Mouse (Mus musculus) urinary bladder, postnatal 25 days (tissue): ENCODE measurements around the gene Rps10.
A peak's percentile ranks its signal among the peaks of the same experiment; 100 is the strongest.
"Not testable (repeated sequence)": the region's sequence is repeated elsewhere in the genome, so short reads cannot be mapped to it uniquely, and the experiment has no call there.

Source experiments
- DNase-seq: peaks from one replicate; pipeline ENCODE4 v3.0.0; 2022; ENCODE audit warnings: low spot score

Rps10 gene

DNA sequence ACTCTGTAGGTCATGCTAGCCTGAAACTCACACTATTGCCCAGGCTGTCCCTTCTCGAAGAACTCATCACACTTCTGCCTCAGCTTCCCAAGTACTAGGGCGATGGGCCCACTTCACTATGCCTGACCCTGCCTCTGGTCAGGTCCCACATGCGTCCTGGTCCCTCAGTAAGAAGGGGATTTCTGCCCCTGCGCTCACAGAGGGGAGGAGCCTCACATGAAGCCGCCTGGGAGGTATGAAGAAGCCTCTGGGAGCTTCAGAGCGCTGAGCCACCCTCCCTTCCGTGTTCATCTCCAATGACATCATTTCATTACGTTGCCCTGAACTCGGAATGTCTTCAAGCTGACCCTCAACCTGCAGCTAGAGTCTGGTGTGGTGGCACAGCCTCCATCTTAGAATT, 7.3 kb upstream of the Rps10 start:
- no peak for DNase-seq

DNA sequence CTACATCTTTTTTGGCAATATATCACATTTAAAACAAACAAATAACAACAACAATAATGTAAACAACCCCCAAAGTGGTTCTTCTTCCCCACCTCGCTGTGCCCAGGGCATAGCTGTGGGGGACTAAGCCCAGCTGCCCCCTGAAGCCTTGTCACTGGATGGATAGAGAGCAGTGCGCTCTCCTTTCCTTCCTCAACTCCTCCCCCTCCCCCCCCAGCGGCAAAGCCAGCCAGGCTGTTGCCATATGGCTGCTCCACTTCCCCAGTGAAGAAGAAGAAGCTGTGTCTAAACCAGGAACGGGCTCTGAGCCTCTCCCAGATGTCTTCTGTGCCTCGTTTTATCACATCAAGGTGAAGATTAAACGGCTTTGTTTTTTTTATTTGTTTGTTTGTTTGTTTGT, 6.6 kb upstream of the Rps10 start:
- no peak for DNase-seq

DNA sequence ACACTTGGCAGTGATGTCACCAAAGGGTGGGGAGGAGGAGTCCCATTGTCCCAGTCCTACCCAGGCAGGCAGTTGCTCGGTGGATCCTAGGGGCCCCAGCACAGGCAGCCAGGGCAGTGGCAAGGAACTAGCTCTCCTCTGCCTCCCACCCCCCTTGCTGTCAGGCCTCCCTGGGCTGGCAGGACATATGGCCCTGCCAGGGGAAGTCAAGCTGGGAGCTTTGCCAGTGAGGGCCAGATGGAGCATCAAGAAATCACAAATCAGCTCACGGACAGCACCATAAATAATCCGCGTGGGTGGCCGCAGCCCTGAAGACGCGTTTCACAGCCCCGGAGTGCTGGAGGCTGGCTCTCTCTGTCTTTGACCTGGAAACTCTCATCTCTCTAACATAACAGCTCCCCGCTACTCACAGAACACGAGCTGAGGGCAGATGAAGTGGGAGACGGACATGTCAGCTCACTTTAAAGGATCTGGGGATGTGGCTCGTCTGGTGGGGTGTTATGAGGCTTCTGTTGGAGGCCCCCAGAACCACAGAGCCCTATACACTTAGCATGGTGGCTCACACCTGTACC, 6.1 kb upstream of the Rps10 start:
- no peak for DNase-seq

- not testable (repeated sequence) for DNase-seq
Measured at GRCm38 (mm10) chr17:27639851-27640250, 3.4 kb upstream of the Rps10 start.

DNA sequence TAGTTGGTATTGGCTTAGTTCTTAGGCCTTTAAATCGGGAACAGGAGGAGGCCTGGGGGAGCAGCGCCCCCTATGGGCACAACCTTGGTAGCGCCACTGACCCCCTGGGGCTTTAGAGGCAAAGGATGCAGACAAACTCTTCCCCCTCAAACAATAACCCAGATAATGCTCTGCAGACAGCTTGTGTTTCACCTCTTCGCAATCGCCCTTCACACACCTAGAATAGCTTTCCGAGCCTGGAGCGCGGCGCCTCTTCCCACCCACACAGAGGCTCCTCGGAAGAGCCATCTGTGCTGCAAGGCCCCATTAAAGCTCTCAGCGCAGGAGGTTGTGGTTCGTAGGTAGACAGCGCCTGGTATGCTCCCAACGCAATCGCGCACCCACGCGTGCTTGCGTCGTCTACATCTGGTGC, 2.5 kb upstream of the Rps10 start:
- no peak for DNase-seq

GRCm38 (mm10) chr17:27637333-27637732, 864 bp upstream of the Rps10 start:
- no peak for DNase-seq

GRCm38 (mm10) chr17:27635575-27635903, 930 bp downstream of the Rps10 start:
- not testable (repeated sequence) for DNase-seq

DNA sequence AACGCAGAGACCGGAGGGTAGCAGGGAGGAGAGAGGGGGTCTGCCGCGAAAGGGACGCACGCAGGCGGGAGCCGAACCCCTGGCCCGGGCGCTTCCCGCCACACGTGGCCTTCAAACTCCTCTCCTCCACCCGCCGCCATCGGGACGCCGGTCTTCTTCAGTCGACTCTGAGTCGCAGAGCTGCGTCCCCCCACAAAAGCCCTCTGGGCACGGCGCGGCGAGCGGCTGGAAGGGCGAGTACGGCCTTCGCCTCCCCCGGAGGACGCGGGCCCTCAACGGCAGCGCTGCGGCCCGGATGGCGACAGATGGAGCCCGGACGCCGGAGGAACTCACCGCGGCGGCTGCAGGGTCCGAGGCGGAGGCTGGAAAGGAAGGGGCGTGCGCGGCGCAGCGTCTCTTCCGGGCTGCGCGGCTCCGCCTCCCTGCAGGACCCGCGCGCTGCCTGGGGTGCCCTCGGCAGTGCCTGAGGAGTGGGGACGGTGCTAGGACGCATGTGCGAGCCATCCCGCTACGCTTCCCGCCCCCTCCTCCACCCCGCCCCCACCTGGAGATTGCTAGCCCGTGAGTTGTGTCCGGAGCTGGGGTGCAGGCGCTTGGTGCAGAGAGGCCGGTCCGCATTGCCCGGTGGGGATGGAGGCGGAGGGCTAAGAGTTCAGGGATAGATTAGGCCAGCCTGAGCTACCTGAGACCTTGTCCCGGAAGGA, 1.4 kb downstream of the Rps10 start, which contains the start of gene RPS10-NUDT3:
Gene RPS10-NUDT3 (minus strand): TSS at position 352 of the 704 bp plus-strand sequence.
- peak; percentile 86 for DNase-seq

GRCm38 (mm10) chr17:27629249-27630020, 7.0 kb downstream of the Rps10 start:
- peak; percentile 78 for DNase-seq

GRCm38 (mm10) chr17:27628376-27628775, 8.1 kb downstream of the Rps10 start:
- DNase-seq: no peak

- DNase-seq: no peak
Measured at GRCm38 (mm10) chr17:27627451-27627850, 9.0 kb downstream of the Rps10 start.

GRCm38 (mm10) chr17:27626681-27627080, 9.8 kb downstream of the Rps10 start:
- DNase-seq: no peak

DNA sequence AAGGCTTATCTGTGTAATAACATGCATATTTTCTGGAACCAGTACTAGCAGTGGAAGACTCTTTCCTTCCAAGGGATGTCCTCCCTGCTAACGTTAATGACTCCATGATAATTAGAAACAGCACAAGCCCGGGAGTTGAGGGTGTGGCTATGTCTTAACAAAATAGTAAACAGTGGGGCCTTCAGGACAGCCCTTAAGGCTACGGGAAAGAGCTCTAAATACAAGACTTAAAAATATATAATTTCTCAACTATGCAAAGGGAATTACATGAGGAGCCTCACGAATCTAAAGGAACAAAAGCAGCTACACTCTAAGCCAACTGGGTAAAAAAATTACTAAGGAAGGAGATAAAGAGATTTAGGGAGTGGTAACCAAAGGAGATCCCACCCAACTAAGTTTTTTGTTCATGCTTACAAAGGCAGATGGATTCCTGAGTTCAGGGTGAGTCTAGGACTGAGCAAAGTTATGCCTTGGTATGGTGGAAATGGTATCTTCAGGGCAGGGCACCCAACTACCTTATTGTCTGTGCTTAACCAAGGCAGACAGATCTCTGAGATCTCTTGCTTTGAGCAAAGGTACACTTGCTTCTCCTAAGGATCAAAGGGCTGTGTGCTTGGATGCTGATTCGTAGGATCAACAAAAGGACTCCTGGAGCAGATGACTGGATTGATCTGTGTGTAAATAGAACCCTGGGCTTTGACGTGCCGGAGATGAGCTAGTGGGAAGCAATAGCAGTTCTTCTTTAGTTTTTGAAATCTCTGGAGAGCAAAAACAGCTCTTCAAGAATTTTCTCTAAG, 10.8 kb downstream of the Rps10 start:
- DNase-seq: no peak

DNA sequence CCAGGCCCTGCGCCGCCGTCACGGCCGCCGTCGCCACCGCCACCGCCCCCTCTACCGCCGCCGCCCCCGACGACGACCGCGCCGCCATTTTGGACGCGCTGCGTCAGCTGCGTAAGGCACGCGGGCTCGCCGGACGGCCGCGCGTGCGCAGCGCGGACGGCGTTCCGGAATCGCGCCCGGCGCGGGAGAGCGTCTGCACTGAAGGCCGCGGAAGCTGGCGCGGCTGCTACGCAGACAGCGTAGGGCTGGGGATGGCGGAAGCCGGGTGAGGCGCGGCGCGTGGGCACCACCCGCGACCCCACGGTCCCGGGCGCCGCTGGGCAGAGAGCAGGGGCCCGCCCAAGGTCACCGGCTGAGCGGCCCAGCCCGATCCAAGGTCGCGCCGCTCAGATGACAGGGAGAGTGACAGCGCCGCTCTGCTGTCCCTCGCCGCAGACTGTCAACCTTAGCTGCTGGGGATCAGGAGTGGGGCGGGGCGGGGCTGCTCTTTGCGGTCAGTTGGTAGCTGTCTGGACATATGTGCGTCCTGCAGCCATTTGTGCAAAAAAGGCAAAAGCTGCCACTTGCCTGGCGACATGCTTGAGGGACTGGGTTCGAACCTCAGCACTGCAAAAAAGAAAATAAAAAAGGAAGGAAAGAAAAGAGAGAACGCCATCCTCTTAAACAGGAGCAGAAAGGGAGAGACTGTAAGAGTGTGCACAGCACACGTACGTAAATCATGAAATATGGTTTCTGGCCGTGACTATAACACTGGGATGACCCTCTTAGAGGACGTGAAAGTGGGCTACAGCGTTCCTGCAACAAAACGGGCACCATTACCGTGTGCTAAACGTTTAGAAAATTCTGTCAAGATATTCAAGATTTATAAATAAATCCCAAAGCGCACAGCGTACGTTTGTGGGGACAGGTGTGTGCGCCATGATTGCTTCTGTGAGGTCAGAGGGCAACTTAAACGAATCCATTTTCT, 12.8 kb downstream of the Rps10 start, which contains the start of gene Nudt3:
Gene Nudt3 (minus strand): TSS at position 136 of the 967 bp plus-strand sequence.
- peak; percentile 87 for DNase-seq

GRCm38 (mm10) chr17:27622611-27623359, 13.7 kb downstream of the Rps10 start:
- DNase-seq: peak; percentile 23

DNA sequence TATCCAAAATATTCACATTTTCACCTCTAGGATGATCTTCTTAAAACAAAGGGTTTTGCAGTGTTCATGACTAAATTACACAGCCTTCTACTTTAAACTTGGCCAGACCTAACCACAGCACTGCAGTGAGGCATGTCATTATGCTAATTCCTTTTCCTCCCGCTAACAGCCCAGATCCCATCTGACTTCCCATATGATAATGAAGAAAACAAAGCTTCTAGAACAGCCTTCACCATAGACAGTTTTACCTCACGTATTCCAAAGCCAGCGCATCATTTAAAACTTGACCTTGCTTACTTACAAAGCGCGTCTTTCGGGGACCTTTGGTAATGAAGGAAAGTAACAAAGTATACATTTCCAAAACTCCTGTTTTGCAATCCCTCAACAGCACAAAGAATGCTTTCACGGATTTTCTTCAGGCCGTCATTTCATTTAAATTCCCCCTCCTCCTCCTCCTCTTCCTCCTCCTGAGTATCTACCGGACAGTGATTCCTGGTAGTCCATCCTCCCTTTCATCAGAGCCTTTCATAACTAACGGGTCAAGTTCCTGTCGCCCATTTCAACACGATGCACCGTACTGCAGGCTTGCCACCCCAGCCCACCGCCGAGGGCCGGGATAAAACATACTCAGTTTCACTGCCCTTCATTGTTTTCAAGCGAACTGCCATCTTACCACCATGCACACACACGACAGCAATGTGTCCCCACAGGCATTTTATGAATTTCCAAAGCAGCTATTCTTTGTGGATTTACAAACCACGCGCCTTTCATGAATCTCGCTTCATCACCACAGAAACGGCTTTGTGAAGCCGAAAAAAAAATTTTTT, 14.6 kb downstream of the Rps10 start:
- DNase-seq: no peak

GRCm38 (mm10) chr17:27621161-27621560, 15.3 kb downstream of the Rps10 start:
- DNase-seq: no peak

GRCm38 (mm10) chr17:27615388-27615787, 21.1 kb downstream of the Rps10 start:
- no peak for DNase-seq

- no peak for DNase-seq
Measured at GRCm38 (mm10) chr17:27613016-27613415, 23.5 kb downstream of the Rps10 start.
